Mouse (Mus musculus) myocyte (in vitro differentiated cells): Measurements from ENCODE around the gene D430019H16Rik.

Experiments
- MYOG ChIP-seq, 3 experiments: IDR thresholded peaks; one replicate each; pipeline ENCODE4 v1.6.1; 2011; ENCODE audit warnings: control low read depth in 2 of 3, low read depth in 2 of 3, mild to moderate bottlenecking in 2 of 3; ENCODE audit not compliant: insufficient read length in 2 of 3, control insufficient read depth in 1 of 3, insufficient read depth in 1 of 3
- POLR2A ChIP-seq: IDR thresholded peaks from one replicate; pipeline ENCODE4 v1.6.1; 2011; ENCODE audit warnings: low read depth, mild to moderate bottlenecking, control low read depth, moderate library complexity; ENCODE audit not compliant: insufficient read length
- USF1 ChIP-seq: IDR thresholded peaks from one replicate; pipeline ENCODE4 v1.6.1; 2011; ENCODE audit warnings: low read depth, mild to moderate bottlenecking, control low read depth, moderate library complexity

DNA sequence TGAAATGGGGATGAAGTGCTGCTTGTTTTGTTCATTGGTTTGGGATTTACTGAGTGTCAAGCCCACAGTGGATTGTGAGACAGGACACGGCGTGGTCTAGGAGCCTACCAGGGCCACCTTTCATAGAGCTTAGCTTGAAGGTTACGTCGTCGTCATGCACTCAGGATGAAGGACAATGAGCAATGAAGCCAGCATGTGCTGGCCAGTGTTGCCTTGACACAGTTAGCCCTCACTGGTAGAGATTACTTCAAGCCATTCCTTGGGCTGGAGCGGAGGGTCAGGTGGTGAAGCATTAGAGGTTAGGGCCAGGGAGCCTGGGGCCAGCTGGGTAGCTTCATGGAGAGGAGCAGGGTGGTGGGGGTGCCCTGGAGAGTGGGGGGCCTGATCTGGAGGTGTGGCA lies 5.1 kb downstream of the D430019H16Rik start:
- TF ChIP-seq MYOG (IDR thresholded peaks at IDR 0.05; ENCODE audit: control insufficient read depth in 1 of 3, insufficient read depth in 1 of 3, insufficient read length in 2 of 3, low read depth in 2 of 3) = no peak
- no peak for TF ChIP-seq POLR2A
- no peak for TF ChIP-seq USF1
